Mouse (Mus musculus) cerebellum, postnatal 4 days (tissue): ENCODE measurements at regions not wholly inside any gene's neighbourhood (a gene's known extent, or its start where the extent isn't known, plus 50 kb on each side); places are given as distances from the start of the nearest gene placed in this dataset.
"Not testable (repeated sequence)": the region's sequence is repeated elsewhere in the genome, so short reads cannot be mapped to it uniquely, and the experiment has no call there.

Source experiments
- DNase-seq, 2 experiments: peaks; one replicate each; pipeline ENCODE4 v3.0.0; 2022; ENCODE audit warnings: low spot score in 2 of 2, mixed read lengths in 1 of 2

DNA sequence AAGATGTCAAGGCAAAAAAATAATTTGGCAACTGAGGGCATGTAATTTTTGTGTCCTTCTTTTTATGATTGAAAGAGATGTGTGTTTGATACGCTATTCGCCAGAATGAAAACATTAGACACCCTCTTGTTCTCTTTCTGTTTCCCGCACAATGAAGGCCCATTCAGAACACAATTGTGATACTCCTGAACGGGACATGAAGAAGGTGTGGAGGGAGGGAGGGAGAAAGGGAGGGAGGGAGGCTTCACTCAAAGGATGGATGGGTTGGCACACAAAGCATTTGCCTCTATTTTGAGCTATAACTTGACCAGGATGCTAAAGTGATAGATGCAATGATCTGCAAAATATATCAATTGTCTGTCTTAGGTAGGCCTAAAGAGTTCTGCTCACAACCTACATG lies 132.0 kb upstream of the Kiz start:
- no peak for DNase-seq

DNA sequence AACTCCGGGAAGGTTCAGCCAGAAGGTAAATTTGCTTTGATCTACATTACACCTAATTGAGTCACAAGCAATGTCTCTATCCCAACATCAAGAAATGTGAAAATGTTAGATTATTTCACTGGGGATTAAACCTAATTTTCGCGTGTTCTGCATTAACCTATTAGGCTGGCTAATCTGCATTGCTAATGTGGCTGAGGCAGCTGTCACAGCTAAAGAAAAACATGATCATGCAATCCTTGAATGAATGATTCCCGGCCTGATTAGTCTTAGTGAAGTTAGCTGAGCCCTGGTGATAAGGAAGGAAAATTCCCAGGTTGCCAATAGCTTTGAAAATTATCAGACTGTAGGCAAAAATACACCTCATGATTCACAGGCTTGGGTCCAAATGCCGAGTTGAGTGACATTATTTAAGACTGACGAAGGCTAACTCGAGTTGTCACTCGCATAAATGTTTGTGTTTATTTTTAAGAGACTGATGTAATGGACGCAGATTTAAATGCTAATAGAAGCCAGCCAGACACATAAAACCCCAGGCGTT lies 131.5 kb upstream of the Kiz start:
- no peak for DNase-seq

DNA sequence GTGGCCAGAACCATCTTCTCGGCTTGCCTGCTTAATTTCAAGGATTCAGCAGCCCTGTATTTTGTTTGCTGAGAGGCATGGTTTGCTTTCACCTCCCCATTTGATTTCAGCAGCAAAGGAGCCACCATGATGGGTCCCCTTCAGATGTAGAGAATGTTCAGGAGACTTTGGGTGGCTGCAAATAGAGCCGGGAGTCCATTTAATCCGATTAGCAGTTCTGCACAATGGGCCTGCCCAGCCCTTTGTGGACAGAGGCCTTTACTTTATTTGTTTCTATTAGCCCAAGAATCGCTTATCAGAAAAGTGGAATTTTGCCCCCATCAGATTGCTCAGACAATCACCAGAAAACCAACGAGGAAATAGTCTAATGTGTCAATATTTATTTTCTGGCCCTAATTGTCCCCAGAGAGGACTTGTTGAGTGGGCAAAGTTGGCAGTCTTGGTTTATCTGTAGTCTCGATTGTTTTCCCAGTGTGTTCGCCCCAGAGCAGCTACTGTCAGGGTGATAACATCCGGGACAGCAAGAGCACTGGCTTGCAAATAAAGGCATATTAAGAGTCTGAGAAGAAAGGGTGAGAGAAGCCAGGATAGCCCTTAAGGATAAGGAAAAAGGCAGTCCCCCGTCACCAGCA lies 130.6 kb upstream of the Kiz start:
- no peak for DNase-seq

DNA sequence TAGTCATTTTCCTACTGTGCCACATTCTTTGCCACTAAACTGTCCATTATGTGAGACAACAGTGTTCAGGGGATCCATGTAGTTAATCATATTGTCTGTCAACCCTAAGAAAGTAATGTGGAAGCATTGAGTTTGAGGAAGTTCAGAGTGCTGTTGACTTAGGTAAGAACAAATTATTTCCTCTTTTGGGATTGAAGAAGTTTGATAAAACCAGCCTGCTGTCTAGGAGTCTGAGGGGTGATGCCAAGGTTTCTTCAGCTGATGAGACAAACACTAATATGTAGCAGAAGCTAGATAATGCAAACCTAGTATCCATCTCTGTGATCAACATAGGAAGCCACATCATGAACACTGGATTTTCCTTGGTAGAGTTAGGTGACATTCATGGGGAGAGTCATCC lies 127.0 kb upstream of the Kiz start:
- no peak for DNase-seq

DNA sequence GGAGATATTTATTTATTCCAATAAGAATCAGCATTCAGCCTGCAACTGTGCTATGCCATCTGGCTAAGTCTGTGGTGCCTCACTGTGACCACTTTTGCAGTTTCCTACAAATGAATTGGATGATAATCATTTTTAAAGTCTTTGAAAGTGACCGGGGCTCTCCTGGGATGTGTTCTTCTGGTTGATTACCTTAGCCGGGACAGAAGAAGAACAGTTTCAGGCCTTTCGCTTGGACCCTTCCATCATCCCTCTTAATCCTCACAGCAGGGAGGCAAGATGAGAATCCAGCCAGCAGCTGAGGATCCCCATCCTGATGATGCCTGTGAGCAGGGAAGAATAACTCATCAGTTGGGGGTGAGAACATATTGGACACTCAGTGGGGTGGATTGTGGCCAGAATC lies 124.6 kb upstream of the Kiz start:
- no peak for DNase-seq

DNA sequence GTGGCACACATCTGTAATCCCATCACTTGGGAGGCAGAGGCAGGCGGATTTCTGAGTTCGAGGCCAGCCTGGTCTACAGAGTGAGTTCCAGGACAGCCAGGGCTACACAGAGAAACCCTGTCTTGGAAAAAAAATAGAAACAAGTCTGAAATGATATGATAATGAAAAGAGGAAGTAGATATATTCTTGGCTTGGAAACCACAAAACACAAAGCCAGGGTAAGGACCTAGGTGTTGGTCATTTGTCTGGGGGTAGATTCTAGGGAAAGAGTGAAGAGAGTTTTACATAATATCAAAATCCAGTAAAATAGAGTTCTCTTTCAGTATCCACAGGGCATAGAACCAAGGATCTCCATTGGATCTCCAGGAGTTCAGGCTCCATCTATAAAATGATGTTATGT lies 122.8 kb upstream of the Kiz start:
- DNase-seq, result not testable (repeated sequence)

DNA sequence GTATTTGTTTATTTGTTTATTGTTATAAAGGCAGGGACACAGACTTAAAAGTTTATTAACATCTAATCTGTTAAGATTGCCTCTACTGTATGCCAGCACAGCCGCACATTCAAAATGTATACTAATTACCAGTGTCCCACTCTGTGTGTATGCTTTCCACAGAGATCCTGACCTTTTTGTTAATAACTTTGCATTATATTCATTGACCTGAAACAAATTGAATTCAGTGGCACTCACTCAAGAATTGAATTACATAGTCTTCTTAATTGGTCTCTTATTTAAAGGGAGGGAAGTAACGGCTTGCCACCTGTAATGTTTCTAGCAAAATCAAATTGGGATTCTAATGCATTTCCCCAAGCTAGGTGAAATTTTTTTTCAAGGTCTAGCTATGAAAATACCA lies 111.3 kb upstream of the Kiz start:
- DNase-seq, result no peak

DNA sequence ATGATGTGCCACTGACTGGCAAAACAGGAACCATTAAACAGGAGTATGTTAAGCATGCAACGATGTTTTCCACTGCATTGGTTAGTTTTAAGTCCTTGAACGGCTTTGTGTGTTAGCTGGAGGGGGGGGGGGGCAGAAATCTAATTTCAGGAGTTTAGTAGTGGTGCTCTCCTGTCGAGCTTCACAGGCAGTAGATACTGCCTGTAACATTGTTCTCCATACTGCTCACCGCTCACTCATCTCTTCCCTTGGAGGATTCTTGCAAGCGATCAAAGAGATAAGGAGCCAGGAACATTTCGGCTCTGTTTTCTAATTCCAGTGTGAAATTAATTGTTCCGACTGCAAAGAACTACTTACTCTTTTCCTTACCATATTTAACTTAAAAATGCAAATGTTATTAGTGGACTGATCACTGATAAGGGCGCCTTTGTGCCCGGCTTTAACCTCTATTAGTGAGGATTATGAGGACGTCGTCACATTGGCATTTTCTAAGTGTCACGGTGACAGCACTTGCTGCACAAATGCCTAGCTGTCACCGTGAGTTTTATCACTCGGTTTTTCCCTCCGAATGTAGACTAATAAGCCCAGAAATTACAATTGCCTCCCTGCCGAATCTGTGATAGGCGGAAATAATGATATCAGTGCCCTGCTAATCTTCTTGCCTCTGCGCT lies 110.5 kb upstream of the Kiz start:
- DNase-seq, result no peak

DNA sequence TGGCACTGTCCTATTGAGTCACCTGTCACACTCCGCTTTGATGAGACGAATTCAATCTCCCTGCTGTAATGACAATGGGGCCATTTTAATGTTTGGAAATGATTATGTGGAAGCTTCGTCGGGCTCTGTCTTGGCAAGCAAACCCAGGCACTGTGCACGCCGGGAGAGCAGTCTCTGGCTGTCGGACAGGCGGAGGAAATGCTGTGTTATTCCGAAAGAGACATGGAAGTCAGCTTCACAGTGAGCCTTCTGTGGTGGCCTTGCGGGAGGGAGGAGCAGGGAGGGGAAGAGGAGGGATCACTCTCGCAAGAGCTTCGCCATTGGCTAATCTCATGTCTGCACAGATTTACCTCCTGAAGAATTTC lies 110.0 kb upstream of the Kiz start:
- DNase-seq, result peak in 1 of 2 experiments; percentile 42

DNA sequence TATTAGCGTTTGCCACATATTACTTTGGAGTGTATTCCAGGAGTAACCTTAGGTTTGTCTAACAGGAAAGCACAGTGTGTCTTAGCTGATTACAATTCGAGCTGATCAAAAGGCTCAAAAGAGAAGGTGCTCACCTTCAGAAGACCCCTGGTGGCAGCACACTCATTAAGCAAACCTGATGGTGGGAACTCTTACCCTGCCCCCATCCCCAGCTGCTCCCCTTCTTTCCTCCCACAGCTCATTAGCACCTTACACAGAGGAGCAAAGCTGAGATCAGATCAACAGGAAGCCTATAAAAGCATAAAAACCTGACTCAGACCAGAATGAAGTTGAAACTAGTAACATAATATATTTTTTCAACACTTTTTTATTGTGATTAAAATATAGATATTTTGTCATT lies 101.7 kb upstream of the Kiz start:
- no peak for DNase-seq

DNA sequence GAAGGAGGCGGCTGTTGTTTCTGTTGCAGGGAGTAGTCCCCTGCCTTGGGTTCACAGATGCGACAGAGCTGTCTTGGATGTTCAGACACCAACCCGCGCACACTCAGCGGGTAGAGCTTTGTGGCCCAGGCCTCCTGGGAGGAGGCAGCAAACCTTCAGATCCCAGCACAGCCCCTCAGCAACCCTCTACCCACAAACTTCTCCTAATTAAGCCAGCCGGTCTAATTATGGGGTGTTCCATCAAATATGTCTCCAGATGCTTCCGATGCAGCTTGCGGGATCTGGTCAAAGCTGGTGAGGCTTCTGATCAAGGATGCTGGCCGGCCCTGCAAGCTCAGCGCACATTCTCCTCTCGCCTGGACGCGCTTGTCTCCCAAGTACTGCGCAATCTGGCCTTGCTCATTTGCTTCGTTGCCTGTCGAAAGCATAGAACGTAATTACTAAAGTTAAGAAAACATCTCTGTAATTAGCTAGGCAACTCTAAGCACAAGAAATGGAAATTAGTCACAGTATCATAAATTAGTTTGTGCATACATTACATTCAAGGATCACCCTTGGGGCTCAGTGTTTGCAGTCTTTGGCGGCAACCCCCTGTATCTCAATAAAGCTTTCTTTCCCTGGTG lies 92.0 kb upstream of the Kiz start:
- DNase-seq, result no peak

DNA sequence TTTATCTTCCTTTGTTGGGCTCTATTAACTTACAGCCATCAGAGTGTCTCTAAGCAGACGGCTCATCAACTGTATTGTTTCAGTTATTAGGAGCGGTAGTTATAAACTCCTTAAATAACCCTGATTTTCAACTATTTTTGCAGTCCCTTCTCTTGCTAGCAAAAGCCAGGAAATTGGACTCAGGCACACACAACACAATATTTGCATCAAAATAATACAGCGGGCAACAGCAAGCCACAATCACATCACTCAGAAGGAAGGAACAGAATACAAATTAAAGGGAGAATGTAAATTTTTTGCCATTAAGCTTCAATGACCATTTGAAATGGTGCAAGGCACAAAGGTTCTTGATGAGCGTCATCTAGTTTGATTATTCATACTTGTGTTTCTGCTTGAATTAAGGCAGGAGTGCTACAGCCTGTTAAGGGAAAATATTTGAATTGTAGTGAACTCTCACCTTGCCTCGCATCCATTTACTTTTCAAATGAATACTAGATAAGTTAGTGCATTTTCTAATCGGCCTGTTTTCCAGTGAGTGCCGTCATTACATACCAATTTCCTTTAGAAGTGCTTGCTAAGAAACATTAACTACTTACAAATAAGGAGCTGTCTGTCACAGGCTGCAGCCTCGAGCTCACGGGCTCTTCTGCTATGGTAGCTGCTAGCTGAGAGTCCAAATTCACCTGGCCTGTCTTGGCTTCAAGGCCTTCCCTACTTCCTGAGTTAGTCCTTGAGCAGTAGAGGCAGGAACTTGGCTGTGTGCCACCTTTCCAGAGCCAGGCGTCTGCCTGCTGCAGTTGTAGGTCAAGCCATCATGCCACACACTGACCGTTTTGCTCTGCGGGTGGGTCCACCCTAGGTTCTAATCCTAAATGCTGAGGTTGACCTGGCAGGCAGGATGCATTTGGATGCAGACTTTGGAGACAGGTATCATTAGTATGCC lies 91.1 kb upstream of the Kiz start:
- DNase-seq, result no peak

DNA sequence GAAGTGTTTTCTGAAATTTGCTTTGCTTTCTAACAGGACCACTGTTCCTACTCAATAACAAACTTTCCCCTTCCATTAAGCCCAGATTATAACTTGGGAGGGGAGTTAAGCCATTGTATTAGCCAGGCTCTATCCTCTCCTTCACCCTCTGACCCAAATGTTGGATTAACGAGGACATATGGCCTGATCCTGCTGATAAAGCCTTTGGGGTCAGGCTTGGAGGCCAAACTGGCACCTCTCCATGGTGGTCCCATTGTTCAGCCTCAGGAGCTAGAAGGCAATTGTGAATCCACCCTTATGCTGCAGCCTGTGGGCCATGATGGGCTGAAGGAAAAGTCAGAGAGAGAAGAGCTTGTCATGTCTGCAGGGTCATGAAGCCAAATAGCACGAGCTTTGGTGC lies 80.8 kb upstream of the Kiz start:
- DNase-seq, result no peak

DNA sequence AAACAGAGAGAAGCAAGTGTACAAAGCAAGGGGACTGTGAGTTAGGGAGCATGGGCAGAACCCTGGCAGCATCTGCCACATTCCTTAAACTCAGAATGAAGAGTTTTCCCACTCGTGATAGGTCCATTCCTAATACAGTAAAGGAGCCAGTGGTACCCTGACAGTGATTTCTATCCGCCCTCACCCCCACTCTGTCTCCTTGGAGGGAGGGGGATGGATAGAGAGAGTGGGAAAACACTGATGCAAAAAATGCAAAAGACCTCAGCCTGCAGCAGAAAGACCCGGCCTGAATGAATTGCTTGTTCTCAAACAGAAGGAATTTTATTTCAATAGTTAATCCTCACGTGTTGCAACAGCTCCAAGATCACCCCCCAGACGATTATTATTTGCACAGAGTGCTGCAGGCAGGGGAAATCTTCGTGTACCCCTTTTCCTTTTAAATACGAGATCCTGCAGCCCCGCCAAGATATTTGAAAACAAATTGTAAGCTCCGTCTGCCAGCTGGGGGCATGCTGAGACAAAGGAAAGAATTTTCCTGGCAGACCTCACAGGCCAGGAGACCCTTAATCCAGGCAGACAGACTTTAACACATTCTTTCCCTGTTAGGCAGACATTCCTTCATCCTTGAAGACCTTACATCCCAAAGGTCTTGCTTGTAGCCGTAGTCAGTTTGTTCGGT lies 68.4 kb upstream of the Kiz start:
- DNase-seq, result no peak

DNA sequence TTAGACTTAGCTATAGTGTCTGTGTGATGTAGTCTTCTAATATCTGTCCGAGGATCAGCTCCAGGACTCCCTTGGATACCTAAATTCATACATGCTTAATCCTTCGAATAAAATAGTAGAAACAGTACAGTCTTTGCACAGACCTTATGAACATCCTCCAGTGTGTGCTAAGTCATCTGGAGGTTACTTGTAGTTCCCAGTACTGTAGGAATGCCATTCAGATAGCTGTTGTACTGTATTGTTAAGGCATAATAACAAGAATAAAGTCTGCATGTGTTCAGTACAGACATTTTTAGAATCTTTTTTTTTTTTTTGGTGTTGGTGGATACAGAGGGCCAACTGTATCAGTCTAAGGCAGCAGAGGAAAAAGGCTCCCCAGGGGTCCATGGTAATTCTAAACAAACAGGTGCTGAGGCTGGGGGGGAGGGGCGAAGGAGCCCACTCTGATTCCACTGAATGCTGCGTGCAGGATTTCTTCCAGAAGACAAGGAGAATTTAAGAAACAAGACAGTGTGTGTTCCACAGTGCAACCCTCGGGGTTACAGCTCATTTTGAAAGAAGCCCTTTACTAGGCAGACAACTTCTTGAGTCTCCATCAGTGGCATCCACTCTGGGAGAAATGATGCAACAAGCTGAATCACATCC lies 67.7 kb upstream of the Kiz start:
- DNase-seq, result no peak

DNA sequence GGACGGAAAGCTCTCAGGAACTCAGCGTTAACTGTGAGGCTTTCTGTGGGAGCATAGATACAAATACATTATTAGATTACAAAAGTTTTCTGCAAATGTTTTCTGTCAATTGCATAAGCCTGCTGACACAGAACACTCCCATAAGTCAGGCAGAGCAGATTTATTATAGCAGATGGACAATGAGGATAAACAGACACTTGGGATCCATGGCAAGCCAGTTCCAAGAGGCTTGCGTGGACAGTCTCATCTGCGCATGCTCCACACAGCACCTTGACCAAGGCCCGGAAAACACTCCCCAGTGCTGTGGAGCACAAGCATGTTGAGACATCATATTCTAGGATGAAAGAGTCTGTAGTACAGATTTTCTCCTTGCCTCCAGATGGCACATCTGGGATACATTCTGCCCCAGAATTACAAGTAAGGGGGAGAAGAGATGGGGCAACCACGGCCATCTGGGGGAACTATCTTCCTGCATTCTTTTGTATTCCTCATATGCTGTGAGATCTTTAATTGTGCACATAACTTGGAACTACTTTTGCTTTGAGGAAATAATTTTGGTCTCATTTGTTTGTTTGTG lies 62.7 kb upstream of the Kiz start:
- no peak for DNase-seq

DNA sequence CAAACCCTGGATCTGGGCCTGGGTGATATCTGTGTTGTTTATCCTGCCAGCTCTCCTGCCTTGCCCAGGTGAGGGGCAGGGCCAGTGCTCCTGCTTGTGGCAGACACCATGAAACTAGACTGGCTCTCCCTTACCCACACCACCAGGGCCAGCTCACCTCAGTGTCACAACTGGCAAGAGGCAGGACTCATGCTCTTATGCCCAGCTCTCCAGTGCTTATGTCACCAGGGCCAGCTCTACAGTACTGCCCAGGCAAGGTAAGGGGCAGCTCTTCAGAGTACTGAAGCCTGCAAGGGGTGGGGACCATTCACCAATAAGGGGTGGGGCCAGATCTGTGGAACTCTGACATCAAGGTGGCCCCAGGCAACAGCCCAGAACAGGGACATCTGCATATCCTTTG lies 52.7 kb upstream of the Kiz start:
- no peak for DNase-seq
